In genomic region chr7:112828016-112828695, GRCm38 (mm10) we compare ENCODE assay signal across 10 mouse cellular contexts.
DNase-seq lines count a peak whose midpoint lies in the region; ATAC-seq and TF ChIP-seq lines count a peak whose summit lies in the region.
"Had no signal": no experiment of that assay in that cellular context is flagged by ENCODE, and none has a peak within 500 bp of the region (broad histone marks: within the 10 kb centered on the region; RNA-seq: fewer than 3 reads in every experiment).

No protein-coding gene starts in this region.

- H3K4me2 ChIP-seq in heart, embryonic 11.5 days, result no peak overlapping the region
- H3K4me2 ChIP-seq in intestine, postnatal 0 days (replicated peaks; ENCODE audit: low read depth), result no peak overlapping the region
- no peak overlapping the region for H3K4me2 ChIP-seq in limb, embryonic 13.5 days (replicated peaks)
- H3K4me2 ChIP-seq: embryonic facial prominence, embryonic 13.5 days; neural tube, embryonic 15.5 days had no signal

- H3K9ac ChIP-seq in heart, embryonic 11.5 days (ENCODE audit: low read depth, low read length), result peak overlapping the region; percentile 52; the same call in 1 of the 2 replicates
- no peak overlapping the region for H3K9ac ChIP-seq in intestine, postnatal 0 days (ENCODE audit: low read depth, low read length)
- H3K9ac ChIP-seq in limb, embryonic 13.5 days, result no peak overlapping the region
- H3K9ac ChIP-seq: embryonic facial prominence, embryonic 13.5 days; neural tube, embryonic 15.5 days had no signal

- no peak for TF ChIP-seq CTCF in Patski (IDR thresholded peaks at IDR 0.05)
- no peak for TF ChIP-seq CTCF in intestine, postnatal 0 days (IDR thresholded peaks at IDR 0.05; ENCODE audit: low read depth)

- WGBS in heart, embryonic 11.5 days (ENCODE audit: insufficient replicate concordance), result 48% methylated on average over 10 of the region's 10 CpGs
- 37% methylated on average over 10 of the region's 10 CpGs for WGBS in intestine, postnatal 0 days
- 32% methylated on average over 10 of the region's 10 CpGs for WGBS in limb, embryonic 13.5 days

- H3K27me3 ChIP-seq in heart, embryonic 11.5 days (ENCODE audit: control insufficient read depth, insufficient read depth, low read length), result no peaks in the 10 kb centered on the region
- no peaks in the 10 kb centered on the region for H3K27me3 ChIP-seq in Patski
- H3K27me3 ChIP-seq in intestine, postnatal 0 days (replicated peaks; ENCODE audit: control insufficient read depth, insufficient read depth, low read length), result no peaks in the 10 kb centered on the region
- no peaks in the 10 kb centered on the region for H3K27me3 ChIP-seq in limb, embryonic 13.5 days
- H3K27me3 ChIP-seq: embryonic facial prominence, embryonic 13.5 days; neural tube, embryonic 15.5 days had no signal

- POLR2A ChIA-PET in Patski (lab: Charles Lee), result interaction anchor here (0.9 to 1.6 kb wide), 2 partner anchors 10 to 148 kb away, joined by 3 to 6 read pairs; partner anchors contain the start of gene Tead1

- CTCF ChIA-PET in Patski (lab: Charles Lee), result interaction anchor here (0.7 to 0.9 kb wide), 4 partner anchors 9 to 68 kb away, joined by 3 read pairs; no protein-coding TSS in a partner anchor

- H3K4me3 ChIP-seq in heart, embryonic 11.5 days (ENCODE audit: low read depth, low read length), result no peak overlapping the region
- H3K4me3 ChIP-seq in intestine, postnatal 0 days (ENCODE audit: low read depth, low read length), result no peak overlapping the region
- no peak overlapping the region for H3K4me3 ChIP-seq in limb, embryonic 13.5 days
- H3K4me3 ChIP-seq: embryonic facial prominence, embryonic 13.5 days; neural tube, embryonic 15.5 days had no signal

- H3K27ac ChIP-seq in heart, embryonic 11.5 days (ENCODE audit: low read depth, low read length), result 0 out of 2 replicates have a peak overlapping the region, but pooled peaks have one; percentile 7
- H3K27ac ChIP-seq in intestine, postnatal 0 days (ENCODE audit: low read depth, low read length), result peak overlapping the region; percentile 43; the same call in 1 of the 2 replicates
- peak overlapping the region; percentile 44; the same call in 1 of the 2 replicates for H3K27ac ChIP-seq in limb, embryonic 13.5 days
- H3K27ac ChIP-seq: neural tube, embryonic 15.5 days had no signal

- H3K4me1 ChIP-seq in heart, embryonic 11.5 days (ENCODE audit: control insufficient read depth, insufficient read depth, low read length), result peaks cover 55% of the 10 kb centered on the region
- peaks cover 25% of the 10 kb centered on the region for H3K4me1 ChIP-seq in intestine, postnatal 0 days (replicated peaks; ENCODE audit: control insufficient read depth, insufficient read depth, low read length)
- H3K4me1 ChIP-seq in limb, embryonic 13.5 days, result peaks cover 64% of the 10 kb centered on the region

- no peak for ATAC-seq in heart, embryonic 11.5 days (replicated peaks; ENCODE audit: insufficient number of reproducible peaks, low FRiP score, low TSS enrichment)
- ATAC-seq in Patski, result peak; percentile 56
- no peak for ATAC-seq in intestine, postnatal 0 days
- ATAC-seq in limb, embryonic 13.5 days (ENCODE audit: low FRiP score, low read depth), result no peak
- ATAC-seq in megakaryocyte progenitor cell, adult 5-6 weeks (replicated peaks; ENCODE audit: poor library complexity), result no peak

- DNase-seq in heart, adult 11 months, result no peak
- DNase-seq in Patski (ENCODE audit: low read depth, low spot score), result no peak
- DNase-seq in urinary bladder, adult 2 months (ENCODE audit: low spot score), result no peak
- no peak for DNase-seq in ovary, postnatal 14 days (ENCODE audit: low spot score)

- no peaks in the 10 kb centered on the region for H3K9me3 ChIP-seq in heart, embryonic 11.5 days (replicated peaks; ENCODE audit: control insufficient read depth, low read length)
- no peaks in the 10 kb centered on the region for H3K9me3 ChIP-seq in intestine, postnatal 0 days (ENCODE audit: control insufficient read depth)
- H3K9me3 ChIP-seq in limb, embryonic 13.5 days, result no peaks in the 10 kb centered on the region
- H3K9me3 ChIP-seq: embryonic facial prominence, embryonic 13.5 days; neural tube, embryonic 15.5 days had no signal

- H3K36me3 ChIP-seq in heart, embryonic 11.5 days (ENCODE audit: control insufficient read depth, insufficient read depth, low read length), result no peaks in the 10 kb centered on the region
- no peaks in the 10 kb centered on the region for H3K36me3 ChIP-seq in intestine, postnatal 0 days (ENCODE audit: control insufficient read depth, insufficient read depth)
- H3K36me3 ChIP-seq in limb, embryonic 13.5 days, result no peaks in the 10 kb centered on the region
- H3K36me3 ChIP-seq: embryonic facial prominence, embryonic 13.5 days; neural tube, embryonic 15.5 days had no signal

- in situ Hi-C loops in Patski (cut with MboI; ENCODE audit: low pct_unique_long_range_greater_than_20kb), result loop anchor here (5.0 to 10.0 kb wide), 2 partner anchors 39 to 143 kb away; no protein-coding TSS in a partner anchor
